Mouse (Mus musculus): ENCODE measurements around the gene Brd4. TPM values are rescaled to one million over a fixed set of nuclear protein-coding genes. Genes with fewer than 3 reads are reported as not detected.
"Not testable (repeated sequence)": the region's sequence is repeated elsewhere in the genome, so short reads cannot be mapped to it uniquely, and the experiment has no call there.

Brd4 gene
- polyA plus RNA-seq, 1 experiment from 2014 or later: 91.5 TPM

- Histone ChIP-seq H3K9ac (no peak overlapping the region), H3K9me3 (no peaks in the 10 kb centered on the region), H3K36me3 (no peaks in the 10 kb centered on the region), H3K4me2 (no peak overlapping the region), H3K27me3 (no peaks in the 10 kb centered on the region), H3K4me3 (no peak overlapping the region), H3K27ac (replicated peaks) (no peak overlapping the region), H3K4me1 (replicated peaks) (no peaks in the 10 kb centered on the region; the same call in 1 of the 2 replicates)
- 91% methylated on average over 2 of the region's 2 CpGs for WGBS
- ATAC-seq (ENCODE audit: low FRiP score, low read depth): no peak
These were observed 32.6 kb downstream of the Brd4 start for GRCm38 (mm10) chr17:32251827-32252470.

GRCm38 (mm10) chr17:32250066-32250465, 34.5 kb downstream of the Brd4 start:
- Histone ChIP-seq H3K36me3 (no peaks in the 10 kb centered on the region), H3K4me1 (replicated peaks) (peaks cover under 1% of the 10 kb centered on the region; the same call in 1 of the 2 replicates), H3K4me3 (no peak overlapping the region), H3K27ac (replicated peaks) (no peak overlapping the region), H3K9ac (no peak overlapping the region), H3K27me3 (no peaks in the 10 kb centered on the region), H3K4me2 (no peak overlapping the region), H3K9me3 (no peaks in the 10 kb centered on the region)
- ATAC-seq (ENCODE audit: low FRiP score, low read depth): no peak
- WGBS: 100% methylated on average over 1 of the region's 1 CpGs

GRCm38 (mm10) chr17:32248192-32248591, 36.3 kb downstream of the Brd4 start:
- H3K4me1 ChIP-seq (replicated peaks): peaks cover 6% of the 10 kb centered on the region; the same call in 1 of the 2 replicates
- H3K27me3 ChIP-seq: no peaks in the 10 kb centered on the region
- 88% methylated on average over 1 of the region's 1 CpGs for WGBS
- no peak overlapping the region for H3K4me3 ChIP-seq
- no peak for ATAC-seq (ENCODE audit: low FRiP score, low read depth)
- H3K4me2 ChIP-seq: no peak overlapping the region
- H3K9ac ChIP-seq: no peak overlapping the region
- no peaks in the 10 kb centered on the region for H3K36me3 ChIP-seq
- no peak overlapping the region for H3K27ac ChIP-seq (replicated peaks)
- no peaks in the 10 kb centered on the region for H3K9me3 ChIP-seq

GRCm38 (mm10) chr17:32247616-32248015, 36.9 kb downstream of the Brd4 start:
- Histone ChIP-seq H3K36me3 (no peaks in the 10 kb centered on the region), H3K9ac (no peak overlapping the region), H3K4me1 (replicated peaks) (peaks cover 6% of the 10 kb centered on the region), H3K9me3 (no peaks in the 10 kb centered on the region), H3K27me3 (no peaks in the 10 kb centered on the region), H3K27ac (replicated peaks) (no peak overlapping the region), H3K4me2 (no peak overlapping the region), H3K4me3 (no peak overlapping the region)
- ATAC-seq (ENCODE audit: low FRiP score, low read depth): no peak
- 96% methylated on average over 1 of the region's 1 CpGs for WGBS

- Histone ChIP-seq H3K27me3 (no peaks in the 10 kb centered on the region), H3K36me3 (no peaks in the 10 kb centered on the region), H3K9me3 (no peaks in the 10 kb centered on the region), H3K4me1 (replicated peaks) (peaks cover 6% of the 10 kb centered on the region), H3K4me2 (no peak overlapping the region), H3K27ac (replicated peaks) (no peak overlapping the region), H3K9ac (no peak overlapping the region), H3K4me3 (no peak overlapping the region)
- WGBS: 71% methylated on average over 5 of the region's 5 CpGs
- ATAC-seq (ENCODE audit: low FRiP score, low read depth): no peak
These were observed 38.4 kb downstream of the Brd4 start for GRCm38 (mm10) chr17:32246117-32246516.

- no peaks in the 10 kb centered on the region for H3K36me3 ChIP-seq
- ATAC-seq (ENCODE audit: low FRiP score, low read depth): no peak
- no peaks in the 10 kb centered on the region for H3K9me3 ChIP-seq
- peaks cover 11% of the 10 kb centered on the region for H3K4me1 ChIP-seq (replicated peaks)
- WGBS: 97% methylated on average over 2 of the region's 2 CpGs
- H3K27me3 ChIP-seq: no peaks in the 10 kb centered on the region
- H3K27ac ChIP-seq (replicated peaks): no peak overlapping the region
- no peak overlapping the region for H3K9ac ChIP-seq
- no peak overlapping the region for H3K4me2 ChIP-seq
- no peak overlapping the region for H3K4me3 ChIP-seq
These were observed 43.5 kb downstream of the Brd4 start for GRCm38 (mm10) chr17:32240881-32241531.

GRCm38 (mm10) chr17:32238589-32238988, 45.9 kb downstream of the Brd4 start:
- H3K4me2 ChIP-seq: no peak overlapping the region
- no peaks in the 10 kb centered on the region for H3K9me3 ChIP-seq
- H3K4me1 ChIP-seq (replicated peaks): peaks cover 22% of the 10 kb centered on the region
- H3K27me3 ChIP-seq: no peaks in the 10 kb centered on the region
- no peak overlapping the region for H3K27ac ChIP-seq (replicated peaks)
- H3K36me3 ChIP-seq: no peaks in the 10 kb centered on the region
- H3K9ac ChIP-seq: no peak overlapping the region
- WGBS: 86% methylated on average over 1 of the region's 1 CpGs
- no peak overlapping the region for H3K4me3 ChIP-seq
- ATAC-seq (ENCODE audit: low FRiP score, low read depth): no peak

GRCm38 (mm10) chr17:32235534-32236191, 48.9 kb downstream of the Brd4 start:
- Histone ChIP-seq H3K9ac (no peak overlapping the region), H3K36me3 (no peaks in the 10 kb centered on the region), H3K4me2 (no peak overlapping the region), H3K4me1 (replicated peaks) (peaks cover 28% of the 10 kb centered on the region), H3K27me3 (no peaks in the 10 kb centered on the region), H3K9me3 (no peaks in the 10 kb centered on the region), H3K4me3 (no peak overlapping the region), H3K27ac (replicated peaks) (peak overlapping the region; percentile 52)
- peak; percentile 80 for ATAC-seq (ENCODE audit: low FRiP score, low read depth)
- 48% methylated on average over 5 of the region's 5 CpGs for WGBS

- no peak overlapping the region for H3K27ac ChIP-seq (replicated peaks)
- peaks cover 28% of the 10 kb centered on the region for H3K4me1 ChIP-seq (replicated peaks)
- no peaks in the 10 kb centered on the region for H3K27me3 ChIP-seq
- peaks cover 11% of the 10 kb centered on the region for H3K36me3 ChIP-seq
- H3K4me3 ChIP-seq: no peak overlapping the region
- no peak for ATAC-seq (ENCODE audit: low FRiP score, low read depth)
- H3K9ac ChIP-seq: no peak overlapping the region
- no peaks in the 10 kb centered on the region for H3K9me3 ChIP-seq
- H3K4me2 ChIP-seq: no peak overlapping the region
These were observed 51.3 kb downstream of the Brd4 start for GRCm38 (mm10) chr17:32233174-32233573.

GRCm38 (mm10) chr17:32229256-32229655, 55.3 kb downstream of the Brd4 start:
- no peak overlapping the region for H3K4me3 ChIP-seq
- WGBS: 92% methylated on average over 4 of the region's 4 CpGs

GRCm38 (mm10) chr17:32220873-32221272, 63.6 kb downstream of the Brd4 start:
- no peak overlapping the region for H3K9ac ChIP-seq
- WGBS: 72% methylated on average over 3 of the region's 3 CpGs

More at GRCm38 (mm10) chr17:32229256-32229655, 55.3 kb downstream of the Brd4 start:
- no peak for ATAC-seq (ENCODE audit: low FRiP score, low read depth)
- Histone ChIP-seq H3K27me3 (no peaks in the 10 kb centered on the region), H3K27ac (replicated peaks) (no peak overlapping the region), H3K9ac (no peak overlapping the region), H3K4me2 (no peak overlapping the region), H3K36me3 (peaks cover 27% of the 10 kb centered on the region), H3K4me1 (replicated peaks) (peaks cover 9% of the 10 kb centered on the region; the same call in 1 of the 2 replicates), H3K9me3 (no peaks in the 10 kb centered on the region)

GRCm38 (mm10) chr17:32215587-32215986, 68.9 kb downstream of the Brd4 start:
- H3K4me3 ChIP-seq; H3K27me3 ChIP-seq; H3K27ac ChIP-seq (replicated peaks); ATAC-seq (ENCODE audit: low FRiP score, low read depth); H3K9me3 ChIP-seq; H3K9ac ChIP-seq; H3K4me2 ChIP-seq; H3K4me1 ChIP-seq (replicated peaks): not testable (repeated sequence)
- H3K36me3 ChIP-seq: peaks cover 70% of the 10 kb centered on the region
- 69% methylated on average over 4 of the region's 4 CpGs for WGBS

More at GRCm38 (mm10) chr17:32220873-32221272, 63.6 kb downstream of the Brd4 start:
- Histone ChIP-seq H3K4me1 (replicated peaks) (no peaks in the 10 kb centered on the region), H3K36me3 (peaks cover 63% of the 10 kb centered on the region), H3K27ac (replicated peaks) (no peak overlapping the region), H3K4me2 (no peak overlapping the region), H3K27me3 (no peaks in the 10 kb centered on the region), H3K4me3 (no peak overlapping the region), H3K9me3 (no peaks in the 10 kb centered on the region)
- ATAC-seq (ENCODE audit: low FRiP score, low read depth): no peak

Data from hindbrain, embryonic 15.5 days (tissue).